Mouse (Mus musculus) stomach, postnatal 0 days (tissue): ENCODE measurements at regions not wholly inside any gene's neighbourhood (a gene's known extent, or its start where the extent isn't known, plus 50 kb on each side); places are given as distances from the start of the nearest gene placed in this dataset.

Experiments
- CTCF ChIP-seq: IDR thresholded peaks from 2 replicates; pipeline ENCODE4 v1.5.1; 2016; ENCODE audit warnings: antibody characterized with exemption, low read depth, mild to moderate bottlenecking, moderate library complexity
- EP300 ChIP-seq: optimal IDR thresholded peaks from 2 replicates; pipeline ENCODE3; 2016; ENCODE audit warnings: antibody characterized with exemption

- TF ChIP-seq CTCF, result no peak
- no peak for TF ChIP-seq EP300
Observed at GRCm38 (mm10) chr3:84358672-84359071, 52.0 kb upstream of the Trim2 start.
